Mouse (Mus musculus): ENCODE measurements around the gene Iqgap1. TPM values are rescaled to one million over a fixed set of nuclear protein-coding genes. Genes with fewer than 3 reads are reported as not detected.

Gene Iqgap1
- total and polyA plus RNA-seq, 3 experiments: 20.6 to 87.9 (median 58.8) TPM

- no peak for TF ChIP-seq USF2 (IDR thresholded peaks at IDR 0.05; ENCODE audit: borderline replicate concordance in 1 of 2, insufficient read depth in 1 of 2, low read depth in 1 of 2, low read length in 2 of 2)
- no peak for TF ChIP-seq NRF1 (IDR thresholded peaks at IDR 0.05; ENCODE audit: insufficient read depth, low read depth, low read length, poor library complexity, severe bottlenecking)
- TF ChIP-seq NELFE (IDR thresholded peaks at IDR 0.05; ENCODE audit: low read depth, low read length): no peak
- no peak for TF ChIP-seq SMC3 (IDR thresholded peaks at IDR 0.05; ENCODE audit: low read depth, low read length)
- no peak for TF ChIP-seq MYC (IDR thresholded peaks at IDR 0.05; ENCODE audit: low read depth, low read length)
- TF ChIP-seq ELF1 (IDR thresholded peaks at IDR 0.05; ENCODE audit: low read depth, low read length): no peak; the same call in 1 of the 2 replicates
- TF ChIP-seq MAZ (IDR thresholded peaks at IDR 0.05; ENCODE audit: low read depth, low read length): peak; percentile 58; the same call in 1 of the 2 replicates
- TF ChIP-seq MAFK (IDR thresholded peaks at IDR 0.05; ENCODE audit: borderline replicate concordance, low read depth, low read length): no peak
- TF ChIP-seq POLR2AphosphoS2 (IDR thresholded peaks at IDR 0.05; ENCODE audit: low read length): no peak
- peak; percentile 63 for TF ChIP-seq SIN3A (IDR thresholded peaks at IDR 0.05; ENCODE audit: low read length)
- TF ChIP-seq TCF12 (IDR thresholded peaks at IDR 0.05; ENCODE audit: low read depth, low read length): 0 out of 2 replicates have a peak, but pooled peaks have one; percentile 10
- TF ChIP-seq USF1 (IDR thresholded peaks at IDR 0.05; ENCODE audit: low read depth, low read length): no peak
- TF ChIP-seq EP300 (IDR thresholded peaks at IDR 0.05; ENCODE audit: low read depth in 1 of 2, low read length in 2 of 2): peak in 1 of 2 experiments; percentile 63; a peak in 3 of 4 replicates
- no peak for TF ChIP-seq KAT2A (conservative IDR thresholded peaks at IDR 0.05; ENCODE audit: low read depth, low read length)
- peak; percentile 56; the same call in 1 of the 2 replicates for TF ChIP-seq RCOR1 (IDR thresholded peaks at IDR 0.05; ENCODE audit: low read depth, low read length)
- no peak for TF ChIP-seq ZC3H11A (IDR thresholded peaks at IDR 0.05; ENCODE audit: low read depth, low read length)
- no peak for TF ChIP-seq CTCF (IDR thresholded peaks at IDR 0.05 in 2 of 3, conservative IDR thresholded peaks at IDR 0.05 in 1 of 3; ENCODE audit: control insufficient read depth in 1 of 3, insufficient read depth in 1 of 3, low read depth in 2 of 3, low read length in 3 of 3, poor library complexity in 1 of 3, severe bottlenecking in 1 of 3)
Observed at GRCm38 (mm10) chr7:80832191-80832590, 6.4 kb upstream of the Iqgap1 start (continued).

- Histone ChIP-seq H3K79me2 (ENCODE audit: control insufficient read depth, insufficient read depth, low read length, poor library complexity) (no peaks in the 10 kb centered on the region), H3K36me3 (ENCODE audit: control insufficient read depth in 1 of 2, insufficient read depth in 2 of 2, low read length in 2 of 2) (peaks cover 0 to 14% of the 10 kb centered on the region in 2 experiments; a peak in 2 of 4 replicates), H3K27me3 (ENCODE audit: control insufficient read depth in 1 of 2, insufficient read depth in 2 of 2, low read length in 2 of 2) (no peaks in the 10 kb centered on the region), H3K4me3 (ENCODE audit: control insufficient read depth in 1 of 2, insufficient read depth in 1 of 2, low read depth in 2 of 2, low read length in 2 of 2) (no peak overlapping the region), H3K9ac (ENCODE audit: control insufficient read depth, low read depth, low read length, poor library complexity, severe bottlenecking) (no peak overlapping the region), H3K9me3 (replicated peaks; ENCODE audit: insufficient read depth, low read length) (no peaks in the 10 kb centered on the region), H3K4me1 (ENCODE audit: control insufficient read depth in 1 of 2, insufficient read depth in 2 of 2, low read length in 2 of 2) (peaks cover 7 to 21% of the 10 kb centered on the region in 2 experiments), H3K27ac (ENCODE audit: control insufficient read depth, low read depth, low read length) (no peak overlapping the region)
- TF ChIP-seq HCFC1 (IDR thresholded peaks at IDR 0.05; ENCODE audit: low read depth, low read length): no peak
- no peak for TF ChIP-seq MXI1 (IDR thresholded peaks at IDR 0.05; ENCODE audit: low read depth, low read length)
- no peak for TF ChIP-seq EP300 (IDR thresholded peaks at IDR 0.05; ENCODE audit: low read depth in 1 of 2, low read length in 2 of 2)
- TF ChIP-seq USF1 (IDR thresholded peaks at IDR 0.05; ENCODE audit: low read depth, low read length): no peak
- no peak for TF ChIP-seq POLR2AphosphoS2 (IDR thresholded peaks at IDR 0.05; ENCODE audit: low read length)
- TF ChIP-seq POLR2AphosphoS5 (IDR thresholded peaks at IDR 0.05; ENCODE audit: borderline replicate concordance, low read depth, low read length): no peak
- TF ChIP-seq MEF2A (IDR thresholded peaks at IDR 0.05; ENCODE audit: extremely low read depth, insufficient replicate concordance, low read depth, low read length, poor library complexity, severe bottlenecking): no peak
- no peak for TF ChIP-seq NRF1 (IDR thresholded peaks at IDR 0.05; ENCODE audit: insufficient read depth, low read depth, low read length, poor library complexity, severe bottlenecking)
- no peak for TF ChIP-seq TBP (IDR thresholded peaks at IDR 0.05; ENCODE audit: low read depth, low read length)
- TF ChIP-seq MAFK (IDR thresholded peaks at IDR 0.05; ENCODE audit: borderline replicate concordance, low read depth, low read length): no peak
- no peak for TF ChIP-seq ZMIZ1 (IDR thresholded peaks at IDR 0.05; ENCODE audit: low read depth, low read length)
- no peak for DNase-seq (ENCODE audit: low read depth, low spot score)
Observed at GRCm38 (mm10) chr7:80830193-80830803, 4.5 kb upstream of the Iqgap1 start.

All from MEL (cell line).